8 mouse cellular contexts compared by ENCODE assay signal in genomic region chr14:16249171-16249874, GRCm38 (mm10). TPM values are rescaled to one million over a fixed set of nuclear protein-coding genes. Genes with fewer than 3 reads are reported as not detected.
DNase-seq lines count a peak whose midpoint lies in the region; ATAC-seq lines count a peak whose summit lies in the region.

Ngly1 (plus strand) TSS chr14:16249280.
Oxsm (minus strand) TSS chr14:16249808.

- H3K27ac ChIP-seq in hindbrain, embryonic 13.5 days = peak within 1 kb of the TSS; percentile 77

- no peaks in the 10 kb centered on the region for H3K36me3 ChIP-seq in hindbrain, embryonic 13.5 days

- under 1% methylated on average over 64 of the region's 65 CpGs for WGBS in hindbrain, embryonic 13.5 days

- H3K9me3 ChIP-seq in hindbrain, embryonic 13.5 days = no peaks in the 10 kb centered on the region

- peak; percentile 99 for ATAC-seq in hindbrain, embryonic 13.5 days (ENCODE audit: low FRiP score)

- no peaks in the 10 kb centered on the region for H3K27me3 ChIP-seq in hindbrain, embryonic 13.5 days

- peaks cover 9% of the 10 kb centered on the region for H3K4me1 ChIP-seq in hindbrain, embryonic 13.5 days (replicated peaks)

- DNase-seq in NIH3T3 (ENCODE audit: low read depth) = peak; percentile 88
- peak; percentile 91 to 95 for DNase-seq in cerebellum, postnatal 25 days
- peak; percentile 57 to 72 for DNase-seq in frontal cortex, postnatal 25 days (ENCODE audit: low spot score in 2 of 2)
- DNase-seq in layer of hippocampus, postnatal 36 days = peak; percentile 80 to 84
- DNase-seq in lung, postnatal 36 days = peak; percentile 78
- peak; percentile 86 for DNase-seq in retina, embryonic 14.5 days (ENCODE audit: low spot score)
- peak; percentile 87 for DNase-seq in thymus, postnatal 36 days

- H3K9ac ChIP-seq in hindbrain, embryonic 13.5 days = peak within 1 kb of the TSS; percentile 92

- H3K4me3 ChIP-seq in hindbrain, embryonic 13.5 days = peak within 1 kb of the TSS; percentile 76

- H3K4me2 ChIP-seq in hindbrain, embryonic 13.5 days = peak within 1 kb of the TSS; percentile 90

RNA-seq across cellular contexts. Expression of gene Ngly1, which starts in this region (rescaled TPM):
- 26.3 and 27.0 TPM in 2 replicates for polyA plus RNA-seq in hindbrain, embryonic 13.5 days (2015; fragmentation: Nextera tagmentation; extraction: Ambion mirVana)
- total RNA-seq in layer of hippocampus, postnatal 36 days (2021) = 10 to 100 TPM; 30.0 to 36.1 TPM

RNA-seq across cellular contexts. Expression of gene Oxsm, which starts in this region (rescaled TPM):
- polyA plus RNA-seq in hindbrain, embryonic 13.5 days (2015; fragmentation: Nextera tagmentation; extraction: Ambion mirVana) = 1.1 and 1.8 TPM in 2 replicates
- 1 to 10 TPM; 9.6 to 10.0 TPM for total RNA-seq in layer of hippocampus, postnatal 36 days (2021)

Comparison
In these comparisons a context has a peak if more than half of its experiments do, and no peak if none do; other contexts are left out.
1. Peak in every context shown above with its lines: DNase-seq, ATAC-seq, H3K4me3 ChIP-seq and H3K27ac ChIP-seq.